Mouse (Mus musculus): ENCODE measurements around the gene Slc35e1. TPM values are rescaled to one million over a fixed set of nuclear protein-coding genes. Genes with fewer than 3 reads are reported as not detected.

Gene Slc35e1
- polyA plus RNA-seq (2015; fragmentation: Nextera tagmentation; extraction: Ambion mirVana) = 9.1 and 9.2 TPM in 2 replicates

GRCm38 (mm10) chr8:72491680-72492621, at the start of gene Slc35e1:
Slc35e1 (minus strand) TSS chr8:72492614.
- Histone ChIP-seq H3K9ac (peak within 1 kb of the TSS; percentile 89), H3K36me3 (peaks cover 51% of the 10 kb centered on the region), H3K9me3 (no peaks in the 10 kb centered on the region), H3K27ac (peak within 1 kb of the TSS; percentile 84), H3K27me3 (no peaks in the 10 kb centered on the region), H3K4me1 (replicated peaks) (peaks cover 45% of the 10 kb centered on the region), H3K4me3 (peak within 1 kb of the TSS; percentile 90), H3K4me2 (peak within 1 kb of the TSS; percentile 97)
- peak; percentile 76 for ATAC-seq (ENCODE audit: low FRiP score)
- under 1% methylated on average over 89 of the region's 98 CpGs for WGBS

GRCm38 (mm10) chr8:72539234-72539633, 46.8 kb upstream of the Slc35e1 start:
- Histone ChIP-seq H3K4me2 (no peak overlapping the region), H3K4me1 (replicated peaks) (0 out of 2 replicates have a peak, but pooled peaks cover 8% of the 10 kb centered on the region), H3K27ac (no peak overlapping the region), H3K36me3 (peaks cover 12% of the 10 kb centered on the region), H3K9me3 (no peaks in the 10 kb centered on the region), H3K27me3 (no peaks in the 10 kb centered on the region), H3K4me3 (no peak overlapping the region), H3K9ac (no peak overlapping the region)
- no peak for ATAC-seq (ENCODE audit: low FRiP score)

- no peak overlapping the region for H3K9ac ChIP-seq
- H3K4me2 ChIP-seq = no peak overlapping the region
- no peaks in the 10 kb centered on the region for H3K9me3 ChIP-seq
- H3K4me1 ChIP-seq (replicated peaks) = no peaks in the 10 kb centered on the region
- no peak overlapping the region for H3K4me3 ChIP-seq
- no peaks in the 10 kb centered on the region; the same call in 1 of the 2 replicates for H3K36me3 ChIP-seq
- no peak for ATAC-seq (ENCODE audit: low FRiP score)
- no peaks in the 10 kb centered on the region for H3K27me3 ChIP-seq
- no peak overlapping the region for H3K27ac ChIP-seq
- WGBS = 95% methylated on average over 3 of the region's 3 CpGs
Measured at GRCm38 (mm10) chr8:72534888-72535287, 42.5 kb upstream of the Slc35e1 start.

GRCm38 (mm10) chr8:72532103-72532502, 39.7 kb upstream of the Slc35e1 start:
- 94% methylated on average over 1 of the region's 1 CpGs for WGBS
- no peak for ATAC-seq (ENCODE audit: low FRiP score)

GRCm38 (mm10) chr8:72521888-72522287, 29.5 kb upstream of the Slc35e1 start:
- Histone ChIP-seq H3K4me3 (no peak overlapping the region), H3K27me3 (no peaks in the 10 kb centered on the region), H3K4me2 (no peak overlapping the region), H3K9ac (no peak overlapping the region), H3K4me1 (replicated peaks) (0 out of 2 replicates have a peak, but pooled peaks cover 3% of the 10 kb centered on the region), H3K36me3 (no peaks in the 10 kb centered on the region), H3K9me3 (no peaks in the 10 kb centered on the region), H3K27ac (no peak overlapping the region)
- ATAC-seq (ENCODE audit: low FRiP score) = no peak

More at GRCm38 (mm10) chr8:72532103-72532502, 39.7 kb upstream of the Slc35e1 start:
- H3K27ac ChIP-seq = no peak overlapping the region
- no peak overlapping the region for H3K4me3 ChIP-seq
- H3K9me3 ChIP-seq = no peaks in the 10 kb centered on the region
- no peak overlapping the region for H3K9ac ChIP-seq
- H3K27me3 ChIP-seq = no peaks in the 10 kb centered on the region
- no peaks in the 10 kb centered on the region; the same call in 1 of the 2 replicates for H3K36me3 ChIP-seq
- no peaks in the 10 kb centered on the region for H3K4me1 ChIP-seq (replicated peaks)
- no peak overlapping the region for H3K4me2 ChIP-seq

GRCm38 (mm10) chr8:72517421-72517988, 25.1 kb upstream of the Slc35e1 start:
- Histone ChIP-seq H3K27me3 (no peaks in the 10 kb centered on the region), H3K4me1 (replicated peaks) (0 out of 2 replicates have a peak, but pooled peaks cover 3% of the 10 kb centered on the region), H3K4me2 (no peak overlapping the region), H3K9me3 (no peaks in the 10 kb centered on the region), H3K9ac (no peak overlapping the region), H3K4me3 (no peak overlapping the region), H3K27ac (no peak overlapping the region), H3K36me3 (peaks cover 3% of the 10 kb centered on the region; the same call in 1 of the 2 replicates)
- 87% methylated on average over 7 of the region's 7 CpGs for WGBS
- no peak for ATAC-seq (ENCODE audit: low FRiP score)

- no peaks in the 10 kb centered on the region for H3K9me3 ChIP-seq
- no peak overlapping the region for H3K9ac ChIP-seq
- WGBS = 84% methylated on average over 1 of the region's 1 CpGs
- 0 out of 2 replicates have a peak, but pooled peaks cover 1% of the 10 kb centered on the region for H3K4me1 ChIP-seq (replicated peaks)
- H3K4me2 ChIP-seq = no peak overlapping the region
- H3K27ac ChIP-seq = no peak overlapping the region
- no peak for ATAC-seq (ENCODE audit: low FRiP score)
- no peak overlapping the region for H3K4me3 ChIP-seq
- H3K27me3 ChIP-seq = no peaks in the 10 kb centered on the region
- peaks cover 3% of the 10 kb centered on the region; the same call in 1 of the 2 replicates for H3K36me3 ChIP-seq
Measured at GRCm38 (mm10) chr8:72513158-72513557, 20.7 kb upstream of the Slc35e1 start.

GRCm38 (mm10) chr8:72512648-72513047, 20.2 kb upstream of the Slc35e1 start:
- no peak overlapping the region for H3K27ac ChIP-seq
- no peak overlapping the region for H3K9ac ChIP-seq
- peaks cover 3% of the 10 kb centered on the region; the same call in 1 of the 2 replicates for H3K36me3 ChIP-seq
- 0 out of 2 replicates have a peak, but pooled peaks cover 3% of the 10 kb centered on the region for H3K4me1 ChIP-seq (replicated peaks)
- ATAC-seq (ENCODE audit: low FRiP score) = no peak
- no peaks in the 10 kb centered on the region for H3K27me3 ChIP-seq
- no peak overlapping the region for H3K4me2 ChIP-seq
- H3K9me3 ChIP-seq = no peaks in the 10 kb centered on the region
- whole genome bisulfite sequencing = 89% methylated on average over 1 of the region's 1 CpGs
- H3K4me3 ChIP-seq = no peak overlapping the region

GRCm38 (mm10) chr8:72507505-72507904, 15.1 kb upstream of the Slc35e1 start:
- Histone ChIP-seq H3K4me1 (replicated peaks) (peaks cover 24% of the 10 kb centered on the region), H3K4me3 (no peak overlapping the region), H3K9me3 (no peaks in the 10 kb centered on the region), H3K4me2 (no peak overlapping the region), H3K27me3 (no peaks in the 10 kb centered on the region), H3K9ac (no peak overlapping the region), H3K36me3 (peaks cover 4% of the 10 kb centered on the region; the same call in 1 of the 2 replicates), H3K27ac (no peak overlapping the region)
- ATAC-seq (ENCODE audit: low FRiP score) = no peak
- 87% methylated on average over 1 of the region's 1 CpGs for WGBS

GRCm38 (mm10) chr8:72504637-72505314, 12.4 kb upstream of the Slc35e1 start:
- ATAC-seq (ENCODE audit: low FRiP score) = 0 out of 2 replicates have a peak, but pooled peaks have one; percentile 18
- H3K9me3 ChIP-seq = no peaks in the 10 kb centered on the region
- H3K9ac ChIP-seq = no peak overlapping the region
- no peak overlapping the region for H3K27ac ChIP-seq
- no peaks in the 10 kb centered on the region for H3K27me3 ChIP-seq
- no peak overlapping the region for H3K4me3 ChIP-seq
- no peak overlapping the region for H3K4me2 ChIP-seq
- peaks cover 4% of the 10 kb centered on the region; the same call in 1 of the 2 replicates for H3K36me3 ChIP-seq
- peaks cover 24% of the 10 kb centered on the region for H3K4me1 ChIP-seq (replicated peaks)

- H3K4me1 ChIP-seq (replicated peaks) = peaks cover 24% of the 10 kb centered on the region
- no peaks in the 10 kb centered on the region for H3K27me3 ChIP-seq
- no peak for ATAC-seq (ENCODE audit: low FRiP score)
- no peak overlapping the region for H3K4me3 ChIP-seq
- H3K9ac ChIP-seq = no peak overlapping the region
- H3K36me3 ChIP-seq = peaks cover 4% of the 10 kb centered on the region; the same call in 1 of the 2 replicates
- no peak overlapping the region for H3K4me2 ChIP-seq
- no peaks in the 10 kb centered on the region for H3K9me3 ChIP-seq
- no peak overlapping the region for H3K27ac ChIP-seq
Measured at GRCm38 (mm10) chr8:72504137-72504536, 11.7 kb upstream of the Slc35e1 start.

- WGBS = 96% methylated on average over 1 of the region's 1 CpGs
- H3K4me2 ChIP-seq = no peak overlapping the region
Measured at GRCm38 (mm10) chr8:72500521-72500931, 8.1 kb upstream of the Slc35e1 start.

More at GRCm38 (mm10) chr8:72500521-72500931, 8.1 kb upstream of the Slc35e1 start:
- no peak overlapping the region for H3K27ac ChIP-seq
- no peak overlapping the region for H3K9ac ChIP-seq
- H3K36me3 ChIP-seq = peaks cover 24% of the 10 kb centered on the region
- ATAC-seq (ENCODE audit: low FRiP score) = no peak
- H3K4me3 ChIP-seq = no peak overlapping the region
- no peaks in the 10 kb centered on the region for H3K9me3 ChIP-seq
- H3K4me1 ChIP-seq (replicated peaks) = peaks cover 21% of the 10 kb centered on the region
- no peaks in the 10 kb centered on the region for H3K27me3 ChIP-seq

Data from hindbrain, embryonic 13.5 days (tissue).